Mouse (Mus musculus) neural tube, embryonic 15.5 days (tissue): Measurements from ENCODE around the gene 1700067P10Rik. TPM values are rescaled to one million over a fixed set of nuclear protein-coding genes. Genes with fewer than 3 reads are reported as not detected.

Experiments
- ATAC-seq: fragments of 200-750 bp; cut with Nextera tagmentation; 2 replicates; pipeline ENCODE4 v1.8.0; 2017; ENCODE audit warnings: mild to moderate bottlenecking, moderate TSS enrichment, moderate library complexity; ENCODE audit not compliant: low FRiP score
- H3K27ac ChIP-seq: fragments of 300-500 bp; sonication (generic); replicated peaks from 2 replicates; pipeline ENCODE4 v1.5.1; 2015; ENCODE audit warnings: mild to moderate bottlenecking, inconsistent platforms
- H3K27me3 ChIP-seq: fragments of 300-500 bp; sonication (generic); replicated peaks from 2 replicates; pipeline ENCODE4 v1.6.1; 2015; ENCODE audit warnings: inconsistent platforms
- H3K36me3 ChIP-seq: fragments of 300-500 bp; sonication (generic); 2 replicates; pipeline ENCODE4 v1.6.1; 2015; ENCODE audit warnings: inconsistent platforms
- H3K4me1 ChIP-seq: fragments of 300-500 bp; sonication (generic); 2 replicates; pipeline ENCODE4 v1.6.1; 2015; ENCODE audit warnings: inconsistent platforms
- H3K4me2 ChIP-seq: fragments of 300-500 bp; sonication (generic); 2 replicates; pipeline ENCODE4 v1.6.1; 2015; ENCODE audit warnings: inconsistent platforms, mild to moderate bottlenecking, moderate library complexity
- H3K4me3 ChIP-seq: fragments of 300-500 bp; sonication (generic); replicated peaks from 2 replicates; pipeline ENCODE4 v1.5.1; 2015; ENCODE audit warnings: mild to moderate bottlenecking, inconsistent platforms
- H3K9ac ChIP-seq: fragments of 300-500 bp; sonication (generic); replicated peaks from 2 replicates; pipeline ENCODE4 v1.6.1; 2015; ENCODE audit warnings: mild to moderate bottlenecking, inconsistent platforms
- H3K9me3 ChIP-seq: fragments of 300-500 bp; sonication (generic); replicated peaks from 2 replicates; pipeline ENCODE4 v1.6.1; 2016; ENCODE audit warnings: inconsistent platforms
- WGBS: fragments of 180-500 bp; shearing (Covaris S2); methylation state at CpG from one replicate; pipeline ENCODE4 v1.1.7; 2015; ENCODE audit warnings: mixed read lengths; 5-methylcytosine and 5-hydroxymethylcytosine counted together
- polyA plus RNA-seq: library from polyadenylated mRNA; unstranded; fragments of >200 nt; fragmentation: Nextera tagmentation; extraction: Ambion mirVana; gene quantifications from 2 replicates; pipeline ENCODE4 v1.2.1, GENCODE M21; 2015

1700067P10Rik gene
- polyA plus RNA-seq, 1 experiment from 2014 or later: not detected

GRCm38 (mm10) chr17:48097743-48098527 lies 8.8 kb downstream of the 1700067P10Rik start:
- Histone ChIP-seq H3K9ac (no peak overlapping the region), H3K4me1 (peaks cover 48% of the 10 kb centered on the region), H3K27ac (no peak overlapping the region), H3K36me3 (no peaks in the 10 kb centered on the region), H3K4me2 (peak overlapping the region; percentile 50), H3K9me3 (no peaks in the 10 kb centered on the region), H3K27me3 (peaks cover 72% of the 10 kb centered on the region), H3K4me3 (peak overlapping the region; percentile 15)
- ATAC-seq: no peak
- WGBS: 1% methylated on average over 32 of the region's 43 CpGs

DNA sequence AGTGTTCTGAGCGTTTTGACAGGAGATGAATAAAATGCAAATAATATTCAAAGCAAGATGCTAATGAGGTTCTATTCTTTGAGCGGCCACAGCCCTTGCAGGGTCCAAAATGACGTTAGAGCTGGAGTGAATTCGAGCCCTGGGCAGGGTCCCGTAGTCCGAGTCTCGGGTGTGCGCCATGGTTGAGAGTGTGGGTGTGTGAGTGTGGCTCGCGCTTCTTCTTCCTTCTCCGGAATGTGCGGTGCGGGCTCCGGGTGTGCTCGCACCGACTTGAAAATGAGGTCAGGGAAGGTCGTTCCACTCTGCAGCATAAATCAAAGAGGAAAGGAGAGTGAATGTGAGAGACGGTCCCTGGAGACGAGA lies 9.4 kb downstream of the 1700067P10Rik start:
- peaks cover 73% of the 10 kb centered on the region for H3K27me3 ChIP-seq
- no peaks in the 10 kb centered on the region for H3K36me3 ChIP-seq
- 0% methylated on average over 19 of the region's 19 CpGs for WGBS
- peak overlapping the region; percentile 10; the same call in 1 of the 2 replicates for H3K4me3 ChIP-seq
- H3K9me3 ChIP-seq: no peaks in the 10 kb centered on the region
- H3K9ac ChIP-seq: no peak overlapping the region
- H3K27ac ChIP-seq: no peak overlapping the region
- peaks cover 48% of the 10 kb centered on the region for H3K4me1 ChIP-seq
- peak overlapping the region; percentile 50 for H3K4me2 ChIP-seq
- no peak for ATAC-seq

DNA sequence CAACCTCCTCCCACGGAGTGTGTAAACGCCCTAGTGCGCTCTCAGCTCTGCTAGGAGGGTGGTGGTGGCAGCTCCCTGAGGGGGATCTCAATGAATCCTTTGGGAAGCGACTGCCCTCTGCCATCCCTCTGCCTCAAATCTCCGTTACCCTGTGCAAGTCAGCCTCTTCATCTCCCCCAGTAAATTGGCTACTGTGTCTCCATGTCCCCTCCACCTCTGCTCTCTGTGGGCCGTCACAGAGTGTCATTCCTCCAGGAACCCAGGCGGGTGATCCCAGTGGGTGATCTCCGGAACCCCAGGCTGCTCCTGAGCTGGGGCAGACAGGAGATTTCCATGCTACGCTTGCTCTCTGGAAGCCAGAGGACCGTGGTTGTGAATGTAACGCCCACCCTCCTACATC lies 10.2 kb downstream of the 1700067P10Rik start:
- H3K9me3 ChIP-seq: no peaks in the 10 kb centered on the region
- no peak for ATAC-seq
- no peak overlapping the region for H3K4me2 ChIP-seq
- H3K36me3 ChIP-seq: no peaks in the 10 kb centered on the region
- no peak overlapping the region for H3K9ac ChIP-seq
- H3K27me3 ChIP-seq: peaks cover 66% of the 10 kb centered on the region
- no peak overlapping the region for H3K4me3 ChIP-seq
- WGBS: 9% methylated on average over 11 of the region's 11 CpGs
- H3K27ac ChIP-seq: no peak overlapping the region
- peaks cover 48% of the 10 kb centered on the region for H3K4me1 ChIP-seq

- peak; percentile 82 for ATAC-seq
- H3K4me3 ChIP-seq: peak overlapping the region; percentile 35
- WGBS: 12% methylated on average over 20 of the region's 21 CpGs
- H3K9me3 ChIP-seq: no peaks in the 10 kb centered on the region
- H3K4me2 ChIP-seq: peak overlapping the region; percentile 54
- H3K27ac ChIP-seq: no peak overlapping the region
- no peaks in the 10 kb centered on the region for H3K36me3 ChIP-seq
- H3K9ac ChIP-seq: no peak overlapping the region; the same call in 1 of the 2 replicates
- peaks cover 52% of the 10 kb centered on the region for H3K27me3 ChIP-seq
- peaks cover 40% of the 10 kb centered on the region for H3K4me1 ChIP-seq
Observed at GRCm38 (mm10) chr17:48100441-48101417, 11.6 kb downstream of the 1700067P10Rik start.

DNA sequence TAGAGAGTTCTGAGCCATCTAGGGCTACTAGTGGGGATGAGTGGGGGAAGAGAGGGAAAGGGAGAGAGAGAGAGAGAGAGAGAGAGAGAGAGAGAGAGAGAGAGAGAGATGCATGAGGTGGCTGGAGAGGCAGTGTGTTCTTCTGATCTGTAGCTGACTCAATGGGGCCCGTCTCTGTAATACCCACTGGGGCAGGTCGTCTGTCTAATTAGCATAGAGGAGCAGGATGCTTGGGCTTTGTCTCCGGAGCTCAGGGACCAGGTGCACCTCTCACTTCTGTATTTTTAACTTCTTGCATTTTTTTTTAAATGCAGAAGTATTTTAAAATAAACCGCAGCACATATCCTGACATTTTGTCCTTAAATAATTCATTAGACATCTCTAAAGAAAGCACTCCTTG lies 18.2 kb downstream of the 1700067P10Rik start:
- Histone ChIP-seq H3K9ac (no peak overlapping the region), H3K4me2 (no peak overlapping the region), H3K27me3 (0 out of 2 replicates have a peak, but pooled peaks cover 6% of the 10 kb centered on the region), H3K4me1 (no peaks in the 10 kb centered on the region), H3K4me3 (no peak overlapping the region), H3K27ac (no peak overlapping the region), H3K9me3 (no peaks in the 10 kb centered on the region), H3K36me3 (no peaks in the 10 kb centered on the region)
- ATAC-seq: no peak
- 31% methylated on average over 4 of the region's 4 CpGs for WGBS

- no peak for ATAC-seq
- WGBS: 55% methylated on average over 6 of the region's 6 CpGs
- H3K27ac ChIP-seq: no peak overlapping the region
Observed at GRCm38 (mm10) chr17:48107862-48108261, 18.7 kb downstream of the 1700067P10Rik start.

GRCm38 (mm10) chr17:48108520-48108919 lies 19.4 kb downstream of the 1700067P10Rik start:
- Histone ChIP-seq H3K27me3 (no peaks in the 10 kb centered on the region), H3K4me2 (no peak overlapping the region), H3K4me1 (no peaks in the 10 kb centered on the region), H3K4me3 (no peak overlapping the region), H3K36me3 (no peaks in the 10 kb centered on the region), H3K9me3 (no peaks in the 10 kb centered on the region), H3K27ac (no peak overlapping the region), H3K9ac (no peak overlapping the region)
- no peak for ATAC-seq
- 79% methylated on average over 3 of the region's 3 CpGs for WGBS

More at GRCm38 (mm10) chr17:48107862-48108261, 18.7 kb downstream of the 1700067P10Rik start:
- no peaks in the 10 kb centered on the region for H3K9me3 ChIP-seq
- no peaks in the 10 kb centered on the region for H3K36me3 ChIP-seq
- H3K4me2 ChIP-seq: no peak overlapping the region
- H3K4me1 ChIP-seq: no peaks in the 10 kb centered on the region
- no peak overlapping the region for H3K4me3 ChIP-seq
- H3K9ac ChIP-seq: no peak overlapping the region
- H3K27me3 ChIP-seq: 0 out of 2 replicates have a peak, but pooled peaks cover 1% of the 10 kb centered on the region

- no peak overlapping the region for H3K4me3 ChIP-seq
- H3K36me3 ChIP-seq: no peaks in the 10 kb centered on the region
- no peaks in the 10 kb centered on the region for H3K4me1 ChIP-seq
- no peak overlapping the region for H3K4me2 ChIP-seq
- no peak overlapping the region for H3K27ac ChIP-seq
- 46% methylated on average over 8 of the region's 8 CpGs for WGBS
- no peak overlapping the region for H3K9ac ChIP-seq
- no peaks in the 10 kb centered on the region for H3K27me3 ChIP-seq
- no peaks in the 10 kb centered on the region for H3K9me3 ChIP-seq
- no peak for ATAC-seq
Observed at GRCm38 (mm10) chr17:48110547-48111287, 21.6 kb downstream of the 1700067P10Rik start.

DNA sequence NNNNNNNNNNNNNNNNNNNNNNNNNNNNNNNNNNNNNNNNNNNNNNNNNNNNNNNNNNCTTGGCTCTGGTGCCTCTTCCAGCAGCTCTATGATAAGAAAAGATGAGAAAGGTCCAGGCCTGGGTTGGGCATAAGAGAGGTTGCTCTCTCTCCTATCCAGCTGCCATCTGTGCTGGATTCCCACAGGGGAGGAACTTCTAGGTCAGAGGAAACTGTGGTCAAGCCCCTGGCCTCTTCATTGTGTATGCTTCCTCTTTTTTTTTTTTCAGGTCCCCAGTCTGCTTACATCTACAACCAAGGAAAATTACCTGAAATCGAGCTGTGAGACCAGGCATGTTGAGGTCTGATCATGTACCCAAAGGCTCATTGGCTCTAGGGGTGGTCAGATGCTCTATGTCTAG lies 29.5 kb downstream of the 1700067P10Rik start:
- no peak for ATAC-seq
- no peaks in the 10 kb centered on the region for H3K4me1 ChIP-seq
- H3K9ac ChIP-seq: no peak overlapping the region
- no peak overlapping the region for H3K27ac ChIP-seq
- no peak overlapping the region for H3K4me3 ChIP-seq
- H3K36me3 ChIP-seq: no peaks in the 10 kb centered on the region
- H3K9me3 ChIP-seq: no peaks in the 10 kb centered on the region
- H3K4me2 ChIP-seq: no peak overlapping the region
- 73% methylated on average over 1 of the region's 1 CpGs for WGBS
- no peaks in the 10 kb centered on the region for H3K27me3 ChIP-seq

- no peak overlapping the region for H3K9ac ChIP-seq
- H3K4me2 ChIP-seq: no peak overlapping the region
- H3K27me3 ChIP-seq: no peaks in the 10 kb centered on the region
- H3K36me3 ChIP-seq: no peaks in the 10 kb centered on the region
- H3K27ac ChIP-seq: no peak overlapping the region
- H3K4me1 ChIP-seq: no peaks in the 10 kb centered on the region
- no peaks in the 10 kb centered on the region for H3K9me3 ChIP-seq
- WGBS: 28% methylated on average over 3 of the region's 3 CpGs
- ATAC-seq: no peak
- H3K4me3 ChIP-seq: no peak overlapping the region
Observed at GRCm38 (mm10) chr17:48119656-48120055, 30.5 kb downstream of the 1700067P10Rik start.

GRCm38 (mm10) chr17:48120456-48120855 lies 31.3 kb downstream of the 1700067P10Rik start:
- ATAC-seq: no peak
- H3K4me2 ChIP-seq: no peak overlapping the region
- no peaks in the 10 kb centered on the region for H3K4me1 ChIP-seq
- no peaks in the 10 kb centered on the region for H3K9me3 ChIP-seq
- no peaks in the 10 kb centered on the region for H3K27me3 ChIP-seq
- WGBS: 94% methylated on average over 20 of the region's 20 CpGs
- no peaks in the 10 kb centered on the region for H3K36me3 ChIP-seq
- no peak overlapping the region for H3K9ac ChIP-seq
- no peak overlapping the region for H3K27ac ChIP-seq
- H3K4me3 ChIP-seq: no peak overlapping the region
